Mouse (Mus musculus): ENCODE measurements around the gene Rptor. TPM values are rescaled to one million over a fixed set of nuclear protein-coding genes. Genes with fewer than 3 reads are reported as not detected.

Gene Rptor
- polyA plus RNA-seq, 1 experiment from 2014 or later = 9.0 TPM

GRCm38 (mm10) chr11:119802947-119803346, 200.2 kb downstream of the Rptor start:
- Histone ChIP-seq H3K36me3 (no peaks in the 10 kb centered on the region), H3K9ac (no peak overlapping the region), H3K9me3 (no peaks in the 10 kb centered on the region), H3K27ac (no peak overlapping the region), H3K4me2 (replicated peaks) (no peak overlapping the region), H3K4me1 (replicated peaks) (0 out of 2 replicates have a peak, but pooled peaks cover 8% of the 10 kb centered on the region), H3K27me3 (replicated peaks) (no peaks in the 10 kb centered on the region), H3K4me3 (replicated peaks) (no peak overlapping the region)
- WGBS = 76% methylated on average over 7 of the region's 7 CpGs
- no peak for ATAC-seq

- H3K36me3 ChIP-seq = no peaks in the 10 kb centered on the region
- no peak overlapping the region for H3K27ac ChIP-seq
- no peak for ATAC-seq
- no peak overlapping the region for H3K4me3 ChIP-seq (replicated peaks)
- WGBS = 91% methylated on average over 3 of the region's 3 CpGs
- no peak overlapping the region for H3K4me2 ChIP-seq (replicated peaks)
- H3K9me3 ChIP-seq = no peaks in the 10 kb centered on the region
- H3K9ac ChIP-seq = no peak overlapping the region
- H3K27me3 ChIP-seq (replicated peaks) = no peaks in the 10 kb centered on the region
- 0 out of 2 replicates have a peak, but pooled peaks cover 10% of the 10 kb centered on the region for H3K4me1 ChIP-seq (replicated peaks)
Observed at GRCm38 (mm10) chr11:119804392-119804791, 201.7 kb downstream of the Rptor start.

GRCm38 (mm10) chr11:119805112-119805750, 202.5 kb downstream of the Rptor start:
- Histone ChIP-seq H3K36me3 (no peaks in the 10 kb centered on the region), H3K27ac (no peak overlapping the region), H3K4me2 (replicated peaks) (no peak overlapping the region), H3K4me1 (replicated peaks) (0 out of 2 replicates have a peak, but pooled peaks cover 10% of the 10 kb centered on the region), H3K27me3 (replicated peaks) (no peaks in the 10 kb centered on the region), H3K4me3 (replicated peaks) (no peak overlapping the region), H3K9ac (no peak overlapping the region), H3K9me3 (no peaks in the 10 kb centered on the region)
- 76% methylated on average over 10 of the region's 10 CpGs for WGBS
- 0 out of 2 replicates have a peak, but pooled peaks have one; percentile 41 for ATAC-seq

- Histone ChIP-seq H3K4me3 (replicated peaks) (no peak overlapping the region), H3K36me3 (0 out of 2 replicates have a peak, but pooled peaks cover 2% of the 10 kb centered on the region), H3K4me1 (replicated peaks) (0 out of 2 replicates have a peak, but pooled peaks cover 10% of the 10 kb centered on the region), H3K9ac (no peak overlapping the region), H3K9me3 (no peaks in the 10 kb centered on the region), H3K4me2 (replicated peaks) (no peak overlapping the region), H3K27me3 (replicated peaks) (no peaks in the 10 kb centered on the region), H3K27ac (no peak overlapping the region)
- WGBS = 91% methylated on average over 8 of the region's 8 CpGs
- no peak for ATAC-seq
Observed at GRCm38 (mm10) chr11:119806539-119806938, 203.8 kb downstream of the Rptor start.

DNA sequence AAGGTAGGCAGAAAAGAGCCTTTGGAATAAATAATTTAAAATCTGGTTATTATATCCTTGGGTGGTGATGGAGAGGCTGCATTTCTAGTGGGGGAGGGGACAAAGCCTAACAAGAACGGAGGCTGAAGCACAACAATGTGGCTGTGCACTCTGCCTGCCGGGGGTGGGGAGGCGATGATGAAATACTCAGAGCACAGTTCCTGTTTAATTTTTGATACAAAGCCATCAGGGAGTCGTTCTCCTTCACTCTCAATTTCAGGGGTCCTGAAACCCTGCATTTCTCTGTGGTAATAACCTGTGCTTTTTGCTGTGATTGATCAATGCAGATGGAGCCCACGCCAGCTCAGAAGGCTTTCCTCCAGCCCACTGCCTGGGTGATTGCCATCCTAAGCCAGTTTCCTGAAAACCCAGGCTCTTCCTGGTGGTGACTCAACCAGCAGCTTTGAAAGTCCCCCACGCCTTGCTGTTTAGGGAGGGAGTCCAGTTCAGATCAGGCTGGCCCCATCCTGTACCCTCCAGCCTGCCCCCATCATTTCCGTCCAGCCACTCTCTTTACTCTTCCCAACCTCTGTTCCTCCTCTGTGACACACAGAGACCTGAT, 204.8 kb downstream of the Rptor start:
- no peaks in the 10 kb centered on the region for H3K27me3 ChIP-seq (replicated peaks)
- no peaks in the 10 kb centered on the region for H3K9me3 ChIP-seq
- H3K4me2 ChIP-seq (replicated peaks) = no peak overlapping the region
- H3K27ac ChIP-seq = no peak overlapping the region
- H3K9ac ChIP-seq = no peak overlapping the region
- H3K4me1 ChIP-seq (replicated peaks) = 0 out of 2 replicates have a peak, but pooled peaks cover 9% of the 10 kb centered on the region
- ATAC-seq = no peak
- H3K36me3 ChIP-seq = 0 out of 2 replicates have a peak, but pooled peaks cover 6% of the 10 kb centered on the region
- no peak overlapping the region for H3K4me3 ChIP-seq (replicated peaks)
- WGBS = 68% methylated on average over 7 of the region's 7 CpGs

DNA sequence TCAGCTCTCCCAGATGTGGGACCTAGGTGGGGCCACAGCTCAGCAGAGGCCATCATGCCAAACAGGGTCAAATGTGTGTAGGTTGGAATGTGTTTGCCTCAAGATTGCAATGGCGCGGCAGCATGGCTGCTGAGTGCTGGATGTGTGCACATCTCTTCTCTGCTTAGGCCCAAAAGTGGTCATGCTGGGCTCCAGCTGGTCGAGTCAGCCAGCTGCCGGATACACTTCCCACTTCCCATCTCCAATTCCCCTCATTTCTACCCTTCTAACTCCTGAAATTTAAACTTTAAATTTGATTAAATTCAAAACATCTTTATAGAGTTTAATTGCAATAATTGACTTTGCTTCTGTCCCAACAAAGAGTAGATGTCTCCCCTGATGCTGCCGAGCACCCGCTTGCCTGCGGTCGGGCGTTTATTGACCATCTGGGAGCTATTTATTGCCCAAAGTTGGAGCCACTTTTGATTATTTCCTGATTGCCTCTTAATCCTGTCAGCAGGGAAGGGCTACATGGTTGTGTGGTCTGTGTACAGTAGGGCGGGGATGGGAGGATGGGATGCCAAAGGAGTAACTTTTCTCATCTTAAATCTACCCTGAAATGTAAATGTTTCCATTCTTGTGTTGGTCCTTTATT, 206.1 kb downstream of the Rptor start:
- no peak for ATAC-seq
- WGBS = 72% methylated on average over 10 of the region's 10 CpGs

GRCm38 (mm10) chr11:119809309-119809708, 206.6 kb downstream of the Rptor start:
- Histone ChIP-seq H3K4me3 (replicated peaks) (no peak overlapping the region), H3K27ac (no peak overlapping the region), H3K4me2 (replicated peaks) (no peak overlapping the region), H3K4me1 (replicated peaks) (0 out of 2 replicates have a peak, but pooled peaks cover 9% of the 10 kb centered on the region), H3K36me3 (0 out of 2 replicates have a peak, but pooled peaks cover 6% of the 10 kb centered on the region), H3K9me3 (no peaks in the 10 kb centered on the region), H3K27me3 (replicated peaks) (no peaks in the 10 kb centered on the region), H3K9ac (no peak overlapping the region)
- 73% methylated on average over 5 of the region's 5 CpGs for WGBS
- no peak for ATAC-seq

More for the DNA sequence above, 206.1 kb downstream of the Rptor start:
- H3K9ac ChIP-seq = no peak overlapping the region
- 0 out of 2 replicates have a peak, but pooled peaks cover 6% of the 10 kb centered on the region for H3K36me3 ChIP-seq
- no peak overlapping the region for H3K27ac ChIP-seq
- H3K4me2 ChIP-seq (replicated peaks) = no peak overlapping the region
- 0 out of 2 replicates have a peak, but pooled peaks cover 9% of the 10 kb centered on the region for H3K4me1 ChIP-seq (replicated peaks)
- no peaks in the 10 kb centered on the region for H3K27me3 ChIP-seq (replicated peaks)
- H3K9me3 ChIP-seq = no peaks in the 10 kb centered on the region
- no peak overlapping the region for H3K4me3 ChIP-seq (replicated peaks)

DNA sequence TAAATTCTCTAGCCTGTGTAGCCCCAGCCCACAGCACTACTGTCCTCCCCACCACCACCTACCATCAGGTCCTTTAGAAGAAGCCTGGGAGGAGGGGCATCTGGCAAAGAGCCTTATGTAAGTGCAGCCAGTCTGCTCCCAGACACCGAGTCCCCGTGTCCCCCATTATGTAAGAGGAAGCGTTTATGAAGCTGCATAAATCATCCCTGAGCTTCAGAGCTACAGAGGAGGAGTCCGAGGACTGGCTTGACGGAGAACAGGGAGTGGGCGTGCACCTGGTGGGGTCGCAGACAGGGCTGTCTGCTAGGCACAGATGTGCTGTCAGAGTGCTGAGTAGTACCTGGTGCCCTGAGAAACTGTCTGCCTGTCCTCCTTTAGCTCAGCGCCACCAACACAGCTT, 208.3 kb downstream of the Rptor start:
- ATAC-seq = no peak
- Histone ChIP-seq H3K27ac (no peak overlapping the region), H3K27me3 (replicated peaks) (no peaks in the 10 kb centered on the region), H3K36me3 (0 out of 2 replicates have a peak, but pooled peaks cover 6% of the 10 kb centered on the region), H3K4me1 (replicated peaks) (0 out of 2 replicates have a peak, but pooled peaks cover 9% of the 10 kb centered on the region), H3K9ac (no peak overlapping the region; the same call in 1 of the 2 replicates), H3K9me3 (no peaks in the 10 kb centered on the region), H3K4me3 (replicated peaks) (no peak overlapping the region), H3K4me2 (replicated peaks) (no peak overlapping the region)
- 45% methylated on average over 8 of the region's 8 CpGs for WGBS

GRCm38 (mm10) chr11:119811598-119811997, 208.9 kb downstream of the Rptor start:
- ATAC-seq = no peak
- Histone ChIP-seq H3K9ac (no peak overlapping the region), H3K4me2 (replicated peaks) (no peak overlapping the region), H3K27me3 (replicated peaks) (no peaks in the 10 kb centered on the region), H3K27ac (no peak overlapping the region), H3K4me3 (replicated peaks) (no peak overlapping the region), H3K4me1 (replicated peaks) (0 out of 2 replicates have a peak, but pooled peaks cover 9% of the 10 kb centered on the region), H3K9me3 (no peaks in the 10 kb centered on the region), H3K36me3 (0 out of 2 replicates have a peak, but pooled peaks cover 6% of the 10 kb centered on the region)
- WGBS = 81% methylated on average over 1 of the region's 1 CpGs

DNA sequence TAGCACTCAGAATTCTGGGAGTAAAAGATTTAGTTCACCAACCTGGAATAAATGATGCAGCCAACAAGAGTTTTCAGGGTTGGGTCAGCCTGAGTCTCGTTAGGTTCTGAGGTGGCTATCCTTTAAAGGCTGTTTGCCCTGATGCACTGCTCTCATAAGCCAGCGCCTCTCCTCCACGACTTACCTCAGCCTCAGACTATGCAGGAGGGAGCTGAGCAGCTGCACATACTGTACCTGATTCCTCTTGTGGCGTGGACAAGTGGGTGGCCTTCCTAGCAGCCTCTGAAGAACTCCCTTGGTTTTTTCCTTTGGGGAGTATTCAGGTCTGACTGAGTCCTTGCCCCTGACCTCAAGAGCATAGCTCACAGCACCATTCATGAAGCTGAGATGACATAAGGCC, 209.4 kb downstream of the Rptor start:
- Histone ChIP-seq H3K9me3 (no peaks in the 10 kb centered on the region), H3K27me3 (replicated peaks) (no peaks in the 10 kb centered on the region), H3K36me3 (0 out of 2 replicates have a peak, but pooled peaks cover 6% of the 10 kb centered on the region), H3K4me3 (replicated peaks) (no peak overlapping the region), H3K27ac (no peak overlapping the region), H3K4me2 (replicated peaks) (no peak overlapping the region), H3K9ac (no peak overlapping the region), H3K4me1 (replicated peaks) (0 out of 2 replicates have a peak, but pooled peaks cover 9% of the 10 kb centered on the region)
- ATAC-seq = no peak
- WGBS = 95% methylated on average over 4 of the region's 4 CpGs

GRCm38 (mm10) chr11:119814035-119814558, 211.4 kb downstream of the Rptor start:
- Histone ChIP-seq H3K4me2 (replicated peaks) (no peak overlapping the region), H3K4me1 (replicated peaks) (0 out of 2 replicates have a peak, but pooled peaks cover 4% of the 10 kb centered on the region), H3K27ac (no peak overlapping the region), H3K27me3 (replicated peaks) (no peaks in the 10 kb centered on the region), H3K9me3 (no peaks in the 10 kb centered on the region), H3K4me3 (replicated peaks) (no peak overlapping the region), H3K9ac (no peak overlapping the region), H3K36me3 (0 out of 2 replicates have a peak, but pooled peaks cover 8% of the 10 kb centered on the region)
- ATAC-seq = no peak
- WGBS = 83% methylated on average over 7 of the region's 7 CpGs

DNA sequence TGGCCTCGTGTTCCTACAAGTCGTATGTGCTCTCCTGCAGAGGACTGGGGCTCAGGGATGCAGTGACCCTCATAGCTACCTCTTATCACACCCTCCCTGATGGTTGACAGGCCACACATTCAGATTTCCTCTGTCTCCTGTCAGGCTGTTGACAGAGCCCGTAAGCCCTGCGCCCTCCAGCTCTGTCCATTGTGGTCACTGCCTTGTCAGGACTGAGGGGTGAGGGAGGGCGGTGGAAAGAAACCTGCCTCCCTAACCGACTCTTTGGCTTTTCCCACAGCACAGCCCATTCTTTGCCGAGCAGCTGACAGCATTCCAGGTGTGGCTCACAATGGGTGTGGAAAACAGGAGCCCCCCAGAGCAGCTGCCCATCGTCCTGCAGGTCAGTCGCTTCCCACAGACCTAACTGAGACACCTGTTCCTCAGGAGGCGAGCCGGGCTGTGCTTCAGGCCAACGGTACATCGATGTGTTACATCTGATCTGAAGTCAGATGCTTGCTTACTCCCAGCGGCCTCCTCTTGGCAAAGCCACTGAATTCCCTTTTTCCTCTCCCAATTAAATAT, 214.2 kb downstream of the Rptor start:
- Histone ChIP-seq H3K4me3 (replicated peaks) (no peak overlapping the region), H3K27ac (no peak overlapping the region), H3K4me2 (replicated peaks) (no peak overlapping the region), H3K27me3 (replicated peaks) (no peaks in the 10 kb centered on the region), H3K4me1 (replicated peaks) (no peaks in the 10 kb centered on the region), H3K9me3 (no peaks in the 10 kb centered on the region), H3K36me3 (0 out of 2 replicates have a peak, but pooled peaks cover 3% of the 10 kb centered on the region), H3K9ac (no peak overlapping the region)
- 82% methylated on average over 14 of the region's 14 CpGs for WGBS
- ATAC-seq = no peak

All from intestine, embryonic 15.5 days (tissue).